Mouse (Mus musculus) CD4-positive helper T cell, adult 2 months (primary cell): ENCODE data around the gene Olfr561.

Experiments used
- DNase-seq: peaks from one replicate; pipeline ENCODE4 v3.0.0-alpha.2; 2012; ENCODE audit warnings: low read depth, missing footprints, low spot score

The Olfr561 gene

GRCm38 (mm10) chr7:102770921-102771320, at the start of gene Olfr561:
Olfr561 (plus strand) TSS chr7:102771221.
- no peak for DNase-seq

- no peak for DNase-seq
These were observed 43.6 kb upstream of the Olfr561 start, which contains the start of gene Olfr559 for GRCm38 (mm10) chr7:102727391-102727790. Olfr559 (minus strand) TSS chr7:102727491.

- DNase-seq: no peak
These were observed 37.2 kb upstream of the Olfr561 start for GRCm38 (mm10) chr7:102733793-102734192.

GRCm38 (mm10) chr7:102737705-102738104, 33.3 kb upstream of the Olfr561 start:
- no peak for DNase-seq

GRCm38 (mm10) chr7:102752086-102752485, 18.9 kb upstream of the Olfr561 start:
- DNase-seq: no peak

- DNase-seq: no peak
These were observed 11.8 kb upstream of the Olfr561 start, which contains the start of the genes Olfr560 and Olfr78 for GRCm38 (mm10) chr7:102759266-102759665. Olfr560 (minus strand) TSS chr7:102759366. Olfr78 (minus strand) TSS chr7:102759471.

GRCm38 (mm10) chr7:102803180-102803579, 32.2 kb downstream of the Olfr561 start, which contains the start of gene Olfr564:
Olfr564 (plus strand) TSS chr7:102803480.
- DNase-seq: no peak
